Mouse (Mus musculus): ENCODE measurements around the gene Olfr480.

Olfr480 gene

GRCm38 (mm10) chr7:108067246-108067645, at the start of gene Olfr480:
Gene Olfr480, minus strand, starts transcription at chr7:108067346.
- DNase-seq, result no peak

GRCm38 (mm10) chr7:108100549-108100948, 33.4 kb upstream of the Olfr480 start, which contains the start of gene Olfr483:
Gene Olfr483, plus strand, starts transcription at chr7:108100849.
- DNase-seq, result no peak

GRCm38 (mm10) chr7:108097486-108097885, 30.3 kb upstream of the Olfr480 start, which contains the start of gene Olfr482:
Gene Olfr482, minus strand, starts transcription at chr7:108097586.
- DNase-seq, result no peak

GRCm38 (mm10) chr7:108079555-108079954, 12.4 kb upstream of the Olfr480 start, which contains the start of gene Olfr481:
Gene Olfr481, plus strand, starts transcription at chr7:108079855.
- DNase-seq, result no peak

GRCm38 (mm10) chr7:108050393-108050792, 16.8 kb downstream of the Olfr480 start, which contains the start of gene Olfr479:
Gene Olfr479, plus strand, starts transcription at chr7:108050693.
- DNase-seq, result no peak

DNA sequence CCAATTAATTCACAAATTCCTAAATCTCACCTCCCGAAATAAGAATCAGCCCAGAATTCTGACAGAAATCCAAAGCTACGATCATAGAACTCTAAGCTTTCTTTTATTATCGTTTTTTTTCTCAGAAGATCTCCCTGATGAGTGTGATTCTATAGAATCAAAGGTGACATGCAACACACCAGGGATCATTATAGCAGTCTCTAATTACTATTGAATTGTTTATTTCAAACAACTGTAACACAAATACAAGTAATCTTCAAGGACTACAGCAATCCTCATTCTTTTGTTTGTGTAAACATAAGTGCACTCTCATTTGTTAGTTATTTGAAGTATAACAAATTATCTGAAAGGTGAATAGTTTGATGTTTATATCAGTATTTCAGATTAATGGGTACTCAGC, 33.3 kb downstream of the Olfr480 start, which contains the start of gene Olfr478:
Gene Olfr478, minus strand, starts transcription at position 101 of the 400 bp plus-strand sequence.
- no peak for DNase-seq

Data from cerebellum, adult 11-12 months (tissue).